Comparison of ENCODE assay signal across 8 mouse cellular contexts in the genomic region with DNA sequence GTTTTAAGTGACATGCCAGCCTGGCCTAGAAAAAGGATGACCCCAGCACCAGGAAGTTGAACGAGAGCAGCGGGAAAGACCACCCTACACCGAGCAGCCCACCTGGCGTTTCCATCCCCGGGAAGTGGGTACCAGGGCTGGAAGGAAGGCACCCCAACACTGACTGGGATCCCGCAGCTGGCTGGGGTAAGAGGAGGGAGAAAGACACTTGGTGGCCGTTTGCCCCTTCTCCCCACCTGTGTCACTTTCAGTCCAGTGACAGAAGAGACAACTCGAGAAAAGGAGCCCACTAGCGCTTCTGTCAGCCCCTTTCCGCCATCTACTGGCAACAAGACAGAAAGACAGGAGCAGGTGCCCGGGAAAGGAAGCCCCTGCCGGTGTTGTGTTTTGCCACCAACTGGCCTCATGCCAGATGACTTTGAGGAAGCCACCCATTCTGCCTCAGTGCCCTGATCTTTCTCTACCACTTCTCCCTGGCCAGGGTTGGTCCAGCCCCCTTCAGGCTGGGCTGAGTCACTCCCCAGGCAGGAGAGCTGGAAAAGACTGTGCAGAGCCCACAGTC. TPM values are rescaled to one million over a fixed set of nuclear protein-coding genes. Genes with fewer than 3 reads are reported as not detected.
A peak's percentile ranks its signal among the peaks of the same experiment; 100 is the strongest.
DNase-seq lines count a peak whose midpoint lies in the region; ATAC-seq and TF ChIP-seq lines count a peak whose summit lies in the region.

A gene (plus strand): TSS at position 551 of the 562 bp plus-strand sequence.

- H3K9me3 ChIP-seq in intestine, embryonic 14.5 days (ENCODE audit: control insufficient read depth, low read length) = no peaks in the 10 kb centered on the region

- H3K9ac ChIP-seq in intestine, embryonic 14.5 days (ENCODE audit: low read length) = peak within 1 kb of the TSS; percentile 51

- no peak within 1 kb of the TSS for H3K27ac ChIP-seq in cortical plate, adult 2 months (ENCODE audit: insufficient read depth, low read length)
- H3K27ac ChIP-seq in intestine, embryonic 14.5 days (ENCODE audit: low read depth) = no peak within 1 kb of the TSS

- ATAC-seq in intestine, embryonic 14.5 days (replicated peaks; ENCODE audit: low FRiP score, low TSS enrichment, low read depth) = peak; percentile 44

- peak; percentile 72 for TF ChIP-seq CTCF in cortical plate, adult 2 months (IDR thresholded peaks at IDR 0.05; ENCODE audit: extremely low read depth, insufficient read depth, low read length)

- no peak within 1 kb of the TSS for H3K4me3 ChIP-seq in cortical plate, adult 2 months (ENCODE audit: insufficient read depth, low read length)
- peak within 1 kb of the TSS; percentile 53 for H3K4me3 ChIP-seq in intestine, embryonic 14.5 days (ENCODE audit: low read depth, low read length)

- intact Hi-C loops in gastrocnemius, postnatal 36 days (cut with DNase I) = loop anchor here (5.0 kb wide), 2 partner anchors 38 to 143 kb away; no protein-coding TSS in a partner anchor
- intact Hi-C loops in left cerebral cortex, postnatal 25 days (cut with DNase I) = loop anchor here (2.0 kb wide), 1 partner anchor 222 kb away; no protein-coding TSS in a partner anchor

- 0 out of 2 replicates have a peak, but pooled peaks cover 4% of the 10 kb centered on the region for H3K27me3 ChIP-seq in intestine, embryonic 14.5 days (replicated peaks; ENCODE audit: control insufficient read depth, insufficient read depth, low read length)

- no peaks in the 10 kb centered on the region for H3K36me3 ChIP-seq in intestine, embryonic 14.5 days (ENCODE audit: control insufficient read depth, insufficient read depth, low read length)

- WGBS in intestine, embryonic 14.5 days = under 1% methylated on average over 12 of the region's 12 CpGs

- H3K4me2 ChIP-seq in intestine, embryonic 14.5 days (ENCODE audit: low read length) = peak within 1 kb of the TSS; percentile 97

- DNase-seq in adrenal gland, adult (ENCODE audit: inconsistent age in 2 of 2, low spot score in 1 of 2) = peak; percentile 78 to 91
- DNase-seq in gastrocnemius, postnatal 36 days = peak; percentile 31 to 36
- peak; percentile 84 for DNase-seq in intestine, embryonic 14.5 days (ENCODE audit: low spot score)
- DNase-seq in left cerebral cortex, postnatal 25 days (ENCODE audit: low spot score in 2 of 2) = peak; percentile 63 to 72
- peak; percentile 82 for DNase-seq in mesoderm, embryonic 11.5 days (ENCODE audit: low read depth, low spot score)
- peak; percentile 49 for DNase-seq in right cerebral cortex, postnatal 25 days
- DNase-seq in urinary bladder, postnatal 4 days (ENCODE audit: low spot score in 2 of 2) = peak; percentile 61 to 66

- no peak for TF ChIP-seq POLR2A in cortical plate, adult 2 months (IDR thresholded peaks at IDR 0.05; ENCODE audit: extremely low read depth, insufficient read depth, low read length)

- no peaks in the 10 kb centered on the region for H3K4me1 ChIP-seq in cortical plate, adult 2 months (ENCODE audit: control insufficient read depth, insufficient read depth, low read length)
- H3K4me1 ChIP-seq in intestine, embryonic 14.5 days (replicated peaks; ENCODE audit: control insufficient read depth, insufficient read depth, low read length) = no peaks in the 10 kb centered on the region

RNA-seq across cellular contexts. Expression of the gene that starts here (rescaled TPM):
- polyA plus RNA-seq in cortical plate, adult 2 months (2012; rRNA removed) = not detected in 2 replicates
- total RNA-seq in gastrocnemius, postnatal 36 days (2021) = under 1 TPM in 1 of 2 experiments, not detected in 1; 0.10 TPM
- 0.08 and 0.42 TPM in 2 replicates for polyA plus RNA-seq in intestine, embryonic 14.5 days (2014; fragmentation: Nextera tagmentation; extraction: Ambion mirVana)
- total RNA-seq in left cerebral cortex, postnatal 25 days (2021) = not detected

Comparison
In these comparisons a context has a peak if more than half of its experiments do, and no peak if none do; other contexts are left out.
1. Peak in DNase-seq in gastrocnemius, postnatal 36 days; RNA of the gene not detected or under 1 TPM.
2. Peak in DNase-seq, ATAC-seq, H3K4me3 ChIP-seq, H3K9ac ChIP-seq and H3K4me2 ChIP-seq in intestine, embryonic 14.5 days; RNA of the gene not detected or under 1 TPM.
3. Peak in DNase-seq in left cerebral cortex, postnatal 25 days; RNA of the gene not detected or under 1 TPM.
4. DNase-seq: peak in every context shown above with its lines; median percentile 84 in adrenal gland, adult; 84 in intestine, embryonic 14.5 days; 82 in mesoderm, embryonic 11.5 days; 68 in left cerebral cortex, postnatal 25 days; 64 in urinary bladder, postnatal 4 days; 49 in right cerebral cortex, postnatal 25 days; 34 in gastrocnemius, postnatal 36 days.